Mouse (Mus musculus) lung, postnatal 0 days (tissue): ENCODE results near the gene 2010111I01Rik. TPM values are rescaled to one million over a fixed set of nuclear protein-coding genes. Genes with fewer than 3 reads are reported as not detected.

Experiments
- ATAC-seq: fragments of 200-750 bp; cut with Nextera tagmentation; 2 replicates; pipeline ENCODE4 v1.8.0; 2017; ENCODE audit warnings: moderate library complexity
- DNase-seq: peaks from one replicate; pipeline ENCODE4 v3.0.0-alpha.2; 2016; ENCODE audit warnings: low spot score
- H3K27ac ChIP-seq: fragments of 300-500 bp; sonication (generic); 2 replicates; pipeline ENCODE4 v1.5.1; 2014; ENCODE audit warnings: antibody characterized with exemption, mild to moderate bottlenecking, low read length, mixed read lengths
- H3K27me3 ChIP-seq: fragments of 300-500 bp; sonication (generic); replicated peaks from 2 replicates; pipeline ENCODE4 v1.6.1; 2014; ENCODE audit warnings: low read length, mixed read lengths; ENCODE audit not compliant: insufficient read depth
- H3K36me3 ChIP-seq: fragments of 300-500 bp; sonication (generic); 2 replicates; pipeline ENCODE4 v1.6.1; 2014; ENCODE audit warnings: low read length, mixed read lengths; ENCODE audit not compliant: insufficient read depth
- H3K4me1 ChIP-seq: fragments of 300-500 bp; sonication (generic); 2 replicates; pipeline ENCODE4 v1.6.1; 2014; ENCODE audit warnings: antibody characterized with exemption, low read depth, low read length, mixed read lengths; ENCODE audit not compliant: insufficient read depth
- H3K4me2 ChIP-seq: fragments of 300-500 bp; sonication (generic); replicated peaks from 2 replicates; pipeline ENCODE4 v1.6.1; 2014; ENCODE audit warnings: low read depth, mild to moderate bottlenecking, low read length, moderate library complexity, mixed read lengths
- H3K4me3 ChIP-seq: fragments of 300-500 bp; sonication (generic); 2 replicates; pipeline ENCODE4 v1.5.1; 2014; ENCODE audit warnings: low read depth, low read length
- H3K9ac ChIP-seq: fragments of 300-500 bp; sonication (generic); replicated peaks from 2 replicates; pipeline ENCODE4 v1.6.1; 2014; ENCODE audit warnings: low read depth, mild to moderate bottlenecking
- H3K9me3 ChIP-seq: fragments of 300-500 bp; sonication (generic); 2 replicates; pipeline ENCODE4 v1.6.1; 2016; ENCODE audit warnings: low read length, mixed read lengths
- CTCF ChIP-seq: IDR thresholded peaks from 2 replicates; pipeline ENCODE4 v1.5.1; 2016; ENCODE audit warnings: antibody characterized with exemption, mild to moderate bottlenecking
- EP300 ChIP-seq: IDR thresholded peaks from 2 replicates; pipeline ENCODE4 v1.6.1; 2016; ENCODE audit warnings: antibody characterized with exemption, mild to moderate bottlenecking, control low read depth
- WGBS: fragments of 180-500 bp; shearing (Covaris S2); extraction: QIAGEN DNeasy Blood & Tissue Kit; methylation state at CpG from one replicate; pipeline ENCODE4 v1.1.7; 2014; 5-methylcytosine and 5-hydroxymethylcytosine counted together
- polyA plus RNA-seq: library from polyadenylated mRNA; unstranded; fragments of >200 nt; fragmentation: Nextera tagmentation; extraction: Ambion mirVana; gene quantifications from 2 replicates; pipeline ENCODE4 v1.2.1, GENCODE M21; 2015

Gene 2010111I01Rik
- polyA plus RNA-seq, 1 experiment from 2014 or later, result 130 TPM

DNA sequence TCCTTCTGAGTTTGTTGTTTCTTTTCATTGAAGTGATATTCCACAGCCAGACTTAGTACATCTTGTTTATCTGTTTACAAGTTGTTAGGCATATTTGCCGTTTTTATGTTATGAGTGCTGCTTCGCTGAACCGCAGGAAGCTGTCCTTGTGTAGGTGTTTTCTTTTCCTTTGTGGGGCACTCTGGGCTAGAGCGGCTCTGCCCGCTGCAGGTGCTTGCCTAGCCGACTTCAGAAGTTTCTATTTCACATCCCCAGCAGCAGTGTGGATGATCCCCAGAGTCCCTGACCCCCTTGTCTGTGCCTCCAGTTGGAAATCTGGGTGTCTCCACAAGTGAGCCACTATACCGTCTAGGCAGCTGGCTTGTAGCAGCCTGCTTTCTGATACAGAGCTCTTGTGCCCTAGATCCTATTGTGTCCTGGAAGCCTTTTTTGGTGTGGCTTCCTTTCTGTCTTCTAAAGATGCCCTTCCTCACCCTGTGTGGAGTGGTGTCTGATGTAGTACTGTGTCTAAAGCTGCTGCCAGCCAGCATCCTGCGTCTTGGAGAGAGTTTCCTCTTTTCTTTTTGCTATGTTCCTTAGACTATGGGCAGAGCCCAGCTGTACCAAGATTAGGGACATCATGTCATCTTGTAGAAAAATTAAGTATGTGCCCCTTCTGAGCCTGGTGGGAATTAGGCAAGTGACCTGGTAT lies 285.2 kb downstream of the 2010111I01Rik start:
- Histone ChIP-seq H3K27ac (peak overlapping the region; percentile 78), H3K27me3 (no peaks in the 10 kb centered on the region), H3K4me1 (peaks cover 43% of the 10 kb centered on the region), H3K36me3 (no peaks in the 10 kb centered on the region), H3K9ac (0 out of 2 replicates have a peak overlapping the region, but pooled peaks have one; percentile 16), H3K4me3 (no peak overlapping the region), H3K9me3 (no peaks in the 10 kb centered on the region), H3K4me2 (no peak overlapping the region)
- WGBS, result 45% methylated on average over 8 of the region's 8 CpGs
- TF ChIP-seq EP300, result peak; percentile 50; the same call in 1 of the 2 replicates
- TF ChIP-seq CTCF, result no peak
- ATAC-seq (peak; percentile 37), DNase-seq (peak; percentile 34)

- Histone ChIP-seq H3K4me1 (peaks cover 41% of the 10 kb centered on the region), H3K9me3 (no peaks in the 10 kb centered on the region), H3K36me3 (no peaks in the 10 kb centered on the region), H3K27me3 (no peaks in the 10 kb centered on the region), H3K27ac (peak overlapping the region; percentile 78), H3K9ac (no peak overlapping the region), H3K4me2 (peak overlapping the region; percentile 28; the same call in 1 of the 2 replicates), H3K4me3 (no peak overlapping the region)
- ATAC-seq (no peak), DNase-seq (no peak)
- WGBS, result 77% methylated on average over 8 of the region's 8 CpGs
- TF ChIP-seq CTCF, result no peak
- no peak for TF ChIP-seq EP300
Observed at GRCm38 (mm10) chr13:63250441-63250980, 285.8 kb downstream of the 2010111I01Rik start.

GRCm38 (mm10) chr13:63251118-63251889 lies 286.6 kb downstream of the 2010111I01Rik start:
- peak; percentile 42 for ATAC-seq
- no peaks in the 10 kb centered on the region for H3K27me3 ChIP-seq
- DNase-seq, result peak; percentile 74
- no peaks in the 10 kb centered on the region for H3K36me3 ChIP-seq
- peaks cover 41% of the 10 kb centered on the region for H3K4me1 ChIP-seq
- H3K4me3 ChIP-seq, result no peak overlapping the region
- TF ChIP-seq EP300, result peak; percentile 44; the same call in 1 of the 2 replicates
- TF ChIP-seq CTCF, result no peak
- peak overlapping the region; percentile 28 for H3K4me2 ChIP-seq
- peak overlapping the region; percentile 78 for H3K27ac ChIP-seq
- 38% methylated on average over 12 of the region's 12 CpGs for WGBS
- H3K9me3 ChIP-seq, result no peaks in the 10 kb centered on the region
- no peak overlapping the region; the same call in 1 of the 2 replicates for H3K9ac ChIP-seq

GRCm38 (mm10) chr13:63252295-63253010 lies 287.8 kb downstream of the 2010111I01Rik start:
- no peaks in the 10 kb centered on the region for H3K9me3 ChIP-seq
- H3K27me3 ChIP-seq, result no peaks in the 10 kb centered on the region
- whole genome bisulfite sequencing, result 43% methylated on average over 2 of the region's 2 CpGs
- no peak overlapping the region; the same call in 1 of the 2 replicates for H3K9ac ChIP-seq
- TF ChIP-seq EP300 (peak; percentile 82), CTCF (no peak)
- peaks cover 37% of the 10 kb centered on the region for H3K4me1 ChIP-seq
- H3K4me3 ChIP-seq, result no peak overlapping the region
- ATAC-seq, result peak; percentile 36
- DNase-seq, result peak; percentile 65
- no peaks in the 10 kb centered on the region for H3K36me3 ChIP-seq
- peak overlapping the region; percentile 80 for H3K27ac ChIP-seq
- peak overlapping the region; percentile 28; the same call in 1 of the 2 replicates for H3K4me2 ChIP-seq

- ATAC-seq (no peak), DNase-seq (no peak)
- Histone ChIP-seq H3K9ac (no peak overlapping the region; the same call in 1 of the 2 replicates), H3K27me3 (no peaks in the 10 kb centered on the region), H3K9me3 (no peaks in the 10 kb centered on the region), H3K27ac (peak overlapping the region; percentile 80), H3K36me3 (no peaks in the 10 kb centered on the region), H3K4me2 (peak overlapping the region; percentile 28; the same call in 1 of the 2 replicates), H3K4me3 (no peak overlapping the region), H3K4me1 (peaks cover 37% of the 10 kb centered on the region)
- WGBS, result 37% methylated on average over 5 of the region's 5 CpGs
- TF ChIP-seq CTCF (no peak), EP300 (0 out of 2 replicates have a peak, but pooled peaks have one; percentile 16)
Observed at GRCm38 (mm10) chr13:63253147-63253546, 288.5 kb downstream of the 2010111I01Rik start.
